Mouse (Mus musculus) ovary, adult 18-20 months (tissue): ENCODE data around the gene Tas1r2.

Experiments
- DNase-seq: peaks from one replicate; pipeline ENCODE4 v3.0.0; 2022; ENCODE audit warnings: low spot score, mixed read lengths

The Tas1r2 gene

GRCm38 (mm10) chr4:139653238-139653637, at the start of gene Tas1r2:
Gene Tas1r2, plus strand, starts transcription at chr4:139653538.
- DNase-seq, result no peak

- no peak for DNase-seq
Observed at GRCm38 (mm10) chr4:139605216-139605615, 48.1 kb upstream of the Tas1r2 start.

- DNase-seq, result no peak
Observed at GRCm38 (mm10) chr4:139606732-139607131, 46.6 kb upstream of the Tas1r2 start.

GRCm38 (mm10) chr4:139608975-139609374, 44.4 kb upstream of the Tas1r2 start:
- no peak for DNase-seq

- DNase-seq, result no peak
Observed at GRCm38 (mm10) chr4:139610954-139611353, 42.4 kb upstream of the Tas1r2 start.

GRCm38 (mm10) chr4:139611542-139611953, 41.8 kb upstream of the Tas1r2 start:
- DNase-seq, result peak; percentile 28

GRCm38 (mm10) chr4:139614524-139615260, 38.6 kb upstream of the Tas1r2 start:
- no peak for DNase-seq

GRCm38 (mm10) chr4:139616276-139617000, 36.9 kb upstream of the Tas1r2 start:
- DNase-seq, result peak; percentile 38

- DNase-seq, result no peak
Observed at GRCm38 (mm10) chr4:139617001-139617364, 36.4 kb upstream of the Tas1r2 start.

- no peak for DNase-seq
Observed at GRCm38 (mm10) chr4:139619765-139620164, 33.6 kb upstream of the Tas1r2 start.

- DNase-seq, result peak; percentile 93
Observed at GRCm38 (mm10) chr4:139622373-139623282, 30.7 kb upstream of the Tas1r2 start, which contains the start of gene Aldh4a1. Gene Aldh4a1, plus strand, starts transcription at chr4:139622866.

GRCm38 (mm10) chr4:139623434-139624115, 29.8 kb upstream of the Tas1r2 start:
- DNase-seq, result no peak

GRCm38 (mm10) chr4:139624116-139624489, 29.2 kb upstream of the Tas1r2 start:
- DNase-seq, result no peak

- no peak for DNase-seq
Observed at GRCm38 (mm10) chr4:139624706-139625105, 28.6 kb upstream of the Tas1r2 start.

- no peak for DNase-seq
Observed at GRCm38 (mm10) chr4:139627361-139627760, 26.0 kb upstream of the Tas1r2 start.

- DNase-seq, result no peak
Observed at GRCm38 (mm10) chr4:139630171-139630570, 23.2 kb upstream of the Tas1r2 start.

- no peak for DNase-seq
Observed at GRCm38 (mm10) chr4:139631141-139631540, 22.2 kb upstream of the Tas1r2 start.

- no peak for DNase-seq
Observed at GRCm38 (mm10) chr4:139631569-139632253, 21.6 kb upstream of the Tas1r2 start.

- no peak for DNase-seq
Observed at GRCm38 (mm10) chr4:139632254-139632580, 21.1 kb upstream of the Tas1r2 start.

GRCm38 (mm10) chr4:139636373-139636772, 17.0 kb upstream of the Tas1r2 start:
- no peak for DNase-seq

- no peak for DNase-seq
Observed at GRCm38 (mm10) chr4:139637847-139638246, 15.5 kb upstream of the Tas1r2 start.
